Mouse (Mus musculus) bone marrow, adult 2 months (tissue): ENCODE measurements around the gene Tmem256. TPM values are rescaled to one million over a fixed set of nuclear protein-coding genes. Genes with fewer than 3 reads are reported as not detected.

Experiments used
- H3K27ac ChIP-seq: fragments of 200-500 bp; 2 replicates; pipeline ENCODE4 v1.5.1; 2012; ENCODE audit warnings: low read depth, mild to moderate bottlenecking, control low read depth, inconsistent platforms, low read length; ENCODE audit not compliant: control insufficient read depth, poor library complexity, insufficient read depth
- H3K4me1 ChIP-seq: fragments of 200-500 bp; 2 replicates; pipeline ENCODE4 v1.6.1; 2011; ENCODE audit warnings: low read length; ENCODE audit not compliant: control insufficient read depth, insufficient read depth
- H3K4me3 ChIP-seq: fragments of 200-500 bp; replicated peaks from 2 replicates; pipeline ENCODE3; 2011; ENCODE audit warnings: mild to moderate bottlenecking, low read depth, low read length, control low read depth; ENCODE audit not compliant: control insufficient read depth
- CTCF ChIP-seq: fragments of 200-500 bp; IDR thresholded peaks from 2 replicates; pipeline ENCODE4 v1.5.1; 2011; ENCODE audit warnings: low read length, control low read depth; ENCODE audit not compliant: control insufficient read depth, insufficient read depth
- POLR2A ChIP-seq: fragments of 200-500 bp; IDR thresholded peaks from 2 replicates; pipeline ENCODE4 v1.6.1; 2011; ENCODE audit warnings: low read depth, mild to moderate bottlenecking, control low read depth, low read length, borderline replicate concordance; ENCODE audit not compliant: control insufficient read depth
- WGBS: fragments of 180-500 bp; shearing (Covaris S2); methylation state at CpG from one replicate; pipeline ENCODE4 v1.1.7; 2018; 5-methylcytosine and 5-hydroxymethylcytosine counted together
- polyA plus RNA-seq: library from polyadenylated mRNA; stranded (reverse); fragments of >200 nt; gene quantifications from 2 replicates; pipeline ENCODE4 v1.2.4, GENCODE M21; 2011; ENCODE audit warnings: low replicate concordance; ENCODE audit not compliant: missing spikeins, insufficient read depth, insufficient read length

The Tmem256 gene
- 180 and 202 TPM in 2 replicates for polyA plus RNA-seq

DNA sequence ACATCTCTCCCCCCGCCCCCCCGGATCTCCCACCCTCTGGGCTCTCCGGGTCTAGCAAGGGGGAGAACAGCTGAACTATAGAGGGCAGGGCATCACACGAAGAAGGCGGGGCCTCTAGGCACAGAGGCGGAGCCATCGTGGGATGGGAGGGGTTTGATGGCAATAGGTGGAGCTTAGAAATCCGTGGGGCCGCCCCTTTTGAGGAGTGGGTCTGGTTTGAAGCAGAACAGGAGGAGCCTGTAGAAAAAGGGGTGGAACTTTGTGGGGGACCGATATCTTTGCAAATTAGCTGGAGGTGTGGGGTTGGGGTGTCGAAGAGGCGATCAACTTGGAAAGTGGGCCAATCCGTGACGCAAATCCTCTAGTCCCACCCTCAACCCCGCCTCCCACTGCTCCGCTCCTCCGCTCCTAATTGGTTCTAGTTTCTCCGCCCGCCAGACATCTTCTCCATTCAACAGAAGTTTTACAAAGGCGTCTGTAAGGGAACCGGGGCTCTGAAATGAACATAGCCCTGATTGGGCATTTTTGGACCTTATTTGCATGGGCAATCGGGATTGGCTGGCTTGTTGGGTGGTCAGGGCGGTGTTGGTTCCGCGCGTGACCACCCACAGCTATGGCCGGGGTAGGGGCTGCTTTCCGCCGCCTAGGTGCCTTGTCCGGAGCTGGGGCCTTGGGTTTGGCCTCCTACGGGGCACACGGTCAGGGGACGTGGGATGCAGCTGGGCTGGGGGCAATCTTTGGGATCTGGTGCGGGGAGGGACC lies at the start of gene Tmem256:
Gene Tmem256 (plus strand): TSS at position 563 of the 762 bp plus-strand sequence.
- Histone ChIP-seq H3K4me3 (peak within 1 kb of the TSS; percentile 89), H3K27ac (peak within 1 kb of the TSS; percentile 75), H3K4me1 (peaks cover 2% of the 10 kb centered on the region)
- TF ChIP-seq POLR2A: peak; percentile 91; the same call in 1 of the 2 replicates
- no peak for TF ChIP-seq CTCF
- under 1% methylated on average over 34 of the region's 34 CpGs for WGBS

DNA sequence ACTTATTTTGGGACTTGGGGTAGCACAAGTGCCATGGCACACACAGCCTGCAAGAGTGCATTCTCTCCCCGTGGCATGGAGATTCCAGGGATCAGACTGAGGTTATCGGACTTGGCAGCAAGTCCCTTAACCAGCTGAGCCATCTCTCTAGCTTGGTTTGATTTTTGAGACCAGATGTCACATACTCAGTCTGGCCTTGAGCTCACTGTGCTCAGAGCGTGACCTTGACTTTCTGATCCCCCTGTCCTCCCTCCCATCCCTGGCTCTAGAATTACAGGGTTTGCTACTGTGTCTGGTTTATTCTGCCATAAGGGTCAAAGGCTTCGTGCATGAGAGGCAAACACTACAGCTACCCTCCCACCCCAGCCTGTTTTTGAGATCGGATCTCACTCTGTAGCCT lies 48.9 kb upstream of the Tmem256 start:
- Histone ChIP-seq H3K4me3 (no peak overlapping the region), H3K27ac (no peak overlapping the region), H3K4me1 (no peaks in the 10 kb centered on the region; the same call in 1 of the 2 replicates)
- 86% methylated on average over 5 of the region's 5 CpGs for WGBS
- no peak for TF ChIP-seq CTCF

DNA sequence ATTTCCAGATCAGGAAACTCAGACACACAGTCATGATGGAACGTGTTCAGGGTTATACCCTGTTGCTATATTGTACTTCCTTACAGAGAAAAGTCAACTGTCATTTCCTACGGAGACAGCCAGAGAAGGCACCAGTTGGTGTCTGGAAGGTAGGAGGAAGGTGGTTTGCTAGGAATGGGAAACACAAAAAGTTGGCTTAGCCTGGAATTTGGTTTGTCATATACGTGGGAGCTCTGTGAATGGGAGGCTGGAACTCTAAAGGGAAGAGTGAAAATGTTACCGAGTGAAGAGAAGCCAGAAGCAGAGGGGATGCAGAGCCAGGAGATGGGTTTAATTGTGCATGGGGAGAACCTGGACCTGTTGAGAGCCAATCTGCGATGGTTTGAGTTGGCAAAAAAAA lies 46.9 kb upstream of the Tmem256 start:
- H3K4me3 ChIP-seq: no peak overlapping the region
- no peak overlapping the region for H3K27ac ChIP-seq
- 67% methylated on average over 5 of the region's 5 CpGs for WGBS
- TF ChIP-seq POLR2A (no peak), CTCF (no peak)
- H3K4me1 ChIP-seq: no peaks in the 10 kb centered on the region

DNA sequence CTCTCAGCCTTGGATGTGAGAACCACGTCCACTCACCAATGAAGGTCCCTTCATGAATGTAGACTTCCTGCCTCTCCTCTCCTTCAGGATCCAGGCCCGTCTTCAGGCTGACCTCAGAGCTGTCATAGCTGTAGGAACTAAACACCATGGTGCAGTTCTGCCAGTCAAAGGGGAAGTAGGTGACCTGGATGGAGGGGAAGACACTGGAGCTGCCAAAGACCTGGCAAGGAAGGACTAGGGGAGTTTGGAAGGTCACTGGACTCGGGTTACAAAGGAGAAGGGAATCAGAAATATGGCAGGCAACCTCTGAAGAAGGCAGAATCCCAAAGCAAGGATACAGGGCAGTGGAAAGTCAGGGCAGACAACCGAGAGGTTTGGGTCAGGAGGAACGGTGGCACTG lies 44.9 kb upstream of the Tmem256 start:
- WGBS: 65% methylated on average over 5 of the region's 5 CpGs
- TF ChIP-seq POLR2A (no peak), CTCF (no peak)
- Histone ChIP-seq H3K27ac (no peak overlapping the region), H3K4me1 (no peaks in the 10 kb centered on the region), H3K4me3 (no peak overlapping the region)

DNA sequence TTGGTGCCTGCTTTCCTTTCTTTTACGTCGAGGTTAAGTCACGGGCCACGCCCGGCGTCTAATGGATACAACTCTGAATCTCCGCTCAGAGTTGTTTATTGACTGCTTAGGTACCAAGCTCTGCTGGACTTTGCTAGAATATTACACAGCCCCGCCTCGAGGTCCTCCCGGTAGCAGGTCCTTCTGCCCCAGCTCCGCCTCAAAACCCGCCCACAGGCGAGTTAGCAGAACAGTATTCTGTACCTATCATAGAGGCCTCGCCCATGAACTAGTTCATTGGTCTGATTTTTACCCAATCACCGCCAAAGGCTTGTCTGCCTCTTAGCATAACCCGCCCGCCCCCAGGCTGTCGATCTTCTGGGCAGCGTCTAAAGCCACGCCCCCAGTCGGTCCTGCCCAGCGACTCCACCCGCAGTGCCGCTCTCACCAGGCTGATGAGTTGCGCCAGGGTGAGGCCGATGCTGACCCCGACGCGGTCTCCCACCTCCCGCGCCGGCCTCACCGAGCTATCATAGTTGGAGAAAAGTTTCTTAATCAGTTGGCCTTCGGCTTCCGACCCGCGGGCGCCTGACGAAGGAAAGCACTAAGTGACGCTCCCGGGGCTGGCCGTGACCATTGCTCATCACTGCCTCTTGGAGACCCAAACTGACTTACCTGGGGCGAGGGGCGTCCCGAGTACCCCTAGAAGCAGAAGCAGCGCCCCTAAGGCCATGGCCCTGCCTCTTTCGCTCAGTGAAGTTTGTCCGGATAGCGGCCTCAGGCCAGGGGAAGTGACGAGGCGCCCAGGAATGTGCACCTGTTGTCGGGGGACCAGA lies 42.9 kb upstream of the Tmem256 start, which contains the start of gene Chrnb1:
Gene Chrnb1 (minus strand): TSS at position 776 of the 815 bp plus-strand sequence.
- H3K27ac ChIP-seq: peak within 1 kb of the TSS; percentile 30
- TF ChIP-seq CTCF (peak; percentile 11; the same call in 1 of the 2 replicates), POLR2A (peak; percentile 76)
- WGBS: 2% methylated on average over 52 of the region's 52 CpGs
- peaks cover 1% of the 10 kb centered on the region; the same call in 1 of the 2 replicates for H3K4me1 ChIP-seq
- peak within 1 kb of the TSS; percentile 69 for H3K4me3 ChIP-seq

DNA sequence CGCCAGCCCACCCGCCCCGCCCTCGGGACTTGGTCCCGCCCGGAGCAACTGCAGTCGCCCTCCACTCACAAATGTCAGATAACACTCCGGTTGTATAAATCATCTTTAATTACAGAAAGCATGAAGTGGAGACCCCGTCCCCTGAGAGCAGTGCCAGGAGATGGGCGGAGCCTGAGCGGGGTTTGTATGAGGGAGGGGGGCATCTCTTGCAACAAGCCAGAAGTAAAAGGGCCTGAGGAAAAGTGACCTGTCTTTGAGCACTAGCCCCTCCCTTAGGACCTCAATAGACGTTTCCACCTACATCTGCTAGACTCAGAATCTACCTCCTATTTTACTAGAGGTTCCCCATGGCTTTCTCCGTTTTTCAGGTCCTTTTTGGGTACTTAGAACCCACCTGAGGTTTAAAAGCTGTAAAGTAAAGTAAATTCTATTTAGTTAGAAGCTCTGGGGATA lies 42.3 kb upstream of the Tmem256 start:
- TF ChIP-seq POLR2A (no peak), CTCF (no peak)
- WGBS: 5% methylated on average over 13 of the region's 13 CpGs
- Histone ChIP-seq H3K4me3 (no peak overlapping the region), H3K27ac (no peak overlapping the region), H3K4me1 (peaks cover 1% of the 10 kb centered on the region; the same call in 1 of the 2 replicates)

DNA sequence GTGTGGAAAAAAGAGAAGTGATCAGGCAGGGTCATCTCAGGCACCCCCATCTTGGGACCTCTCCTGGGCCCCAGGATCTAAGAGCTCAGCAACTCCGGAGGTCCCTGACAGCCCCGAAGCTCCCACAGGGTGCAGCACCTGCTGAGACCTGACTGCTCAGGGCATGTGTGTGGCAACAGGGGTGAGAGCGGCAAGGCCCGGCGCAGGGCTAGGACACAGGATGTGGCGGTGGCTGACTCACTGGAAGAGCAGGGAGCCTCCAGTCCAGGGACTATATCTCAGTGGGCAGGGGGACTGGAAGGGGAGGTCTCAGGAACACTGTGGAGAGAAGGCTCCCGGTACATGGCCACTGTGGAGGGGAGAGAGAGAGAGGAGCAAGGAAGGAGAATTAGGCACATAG lies 40.4 kb upstream of the Tmem256 start:
- peaks cover 1% of the 10 kb centered on the region; the same call in 1 of the 2 replicates for H3K4me1 ChIP-seq
- no peak for TF ChIP-seq CTCF
- no peak for TF ChIP-seq POLR2A
- H3K27ac ChIP-seq: no peak overlapping the region
- H3K4me3 ChIP-seq: no peak overlapping the region
- WGBS: 57% methylated on average over 7 of the region's 7 CpGs

DNA sequence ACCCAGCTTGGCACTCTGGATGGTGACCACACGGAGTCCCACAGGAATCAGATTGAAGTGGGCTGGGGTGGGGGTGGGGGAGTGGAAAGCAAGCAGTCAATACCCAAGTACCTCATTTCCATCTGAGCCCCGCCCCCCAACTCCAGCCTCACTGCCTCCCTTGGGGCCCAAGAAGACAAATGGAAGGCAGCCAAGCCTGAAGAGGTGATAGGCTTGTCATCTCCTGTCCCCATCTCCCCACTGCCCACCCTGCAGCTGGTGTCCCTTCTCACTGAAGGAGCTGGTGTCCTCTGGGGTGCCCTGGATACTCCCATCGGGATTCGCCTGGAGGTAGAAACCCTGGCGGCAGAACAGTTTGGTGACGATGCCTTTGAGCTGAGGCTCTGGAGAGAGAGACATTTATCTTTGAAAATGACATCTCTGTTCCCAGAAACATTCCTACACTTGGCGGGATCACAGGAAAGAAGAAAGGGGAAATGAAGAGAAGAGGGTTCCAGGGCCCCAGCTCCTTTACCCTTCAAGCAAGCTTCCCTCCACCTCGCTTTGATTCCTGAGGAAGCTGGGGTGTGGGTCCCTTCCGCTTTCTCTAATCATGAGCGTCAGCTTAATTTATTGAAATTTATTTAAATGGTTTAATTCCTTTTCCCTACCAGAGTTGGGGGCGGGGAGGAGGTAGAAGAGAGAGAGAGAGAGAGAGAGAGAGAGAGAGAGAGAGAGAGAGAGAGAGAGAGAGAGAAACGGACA lies 38.7 kb upstream of the Tmem256 start:
- no peak overlapping the region for H3K4me3 ChIP-seq
- WGBS: 18% methylated on average over 12 of the region's 12 CpGs
- no peak for TF ChIP-seq CTCF
- no peak for TF ChIP-seq POLR2A

More for the DNA sequence above, 38.7 kb upstream of the Tmem256 start:
- peaks cover 1% of the 10 kb centered on the region; the same call in 1 of the 2 replicates for H3K4me1 ChIP-seq
- H3K27ac ChIP-seq: no peak overlapping the region
